Mouse (Mus musculus): Measurements from ENCODE around the gene Gm8994.

Gm8994 gene

GRCm38 (mm10) chr6:136363313-136363712 is 36.0 kb downstream of the Gm8994 start:
- DNase-seq (ENCODE audit: low read depth), result no peak

- no peak for DNase-seq (ENCODE audit: low read depth)
Observed at GRCm38 (mm10) chr6:136364008-136364407, 36.7 kb downstream of the Gm8994 start.

GRCm38 (mm10) chr6:136364430-136365098 is 37.2 kb downstream of the Gm8994 start:
- DNase-seq (ENCODE audit: low read depth), result no peak

- no peak for DNase-seq (ENCODE audit: low read depth)
Observed at GRCm38 (mm10) chr6:136376097-136376496, 48.8 kb downstream of the Gm8994 start.

Data from c-Kit-positive CD71-negative TER-119-negative erythroid progenitor cells, embryonic 14.5 days (primary cell).